In genomic region chr16:57528457-57528856, GRCm38 (mm10) we compare ENCODE assay signal across 19 mouse cellular contexts.
DNase-seq lines count a peak whose midpoint lies in the region; ATAC-seq and TF ChIP-seq lines count a peak whose summit lies in the region.
"Had no signal": no experiment of that assay in that cellular context is flagged by ENCODE, and none has a peak within 500 bp of the region (broad histone marks: within the 10 kb centered on the region; RNA-seq: fewer than 3 reads in every experiment).

No protein-coding gene starts in this region.

- WGBS in heart, embryonic 10.5 days, result 75% methylated on average over 4 of the region's 4 CpGs
- 51% methylated on average over 4 of the region's 4 CpGs for WGBS in lung, postnatal 0 days

- H3K9ac ChIP-seq in lung, postnatal 0 days (replicated peaks; ENCODE audit: low read depth), result no peak overlapping the region
- H3K9ac ChIP-seq: limb, embryonic 12.5 days; liver, embryonic 15.5 days; midbrain, embryonic 12.5 days had no signal

- H3K9me3 ChIP-seq in heart, embryonic 10.5 days, result no peaks in the 10 kb centered on the region
- no peaks in the 10 kb centered on the region for H3K9me3 ChIP-seq in lung, postnatal 0 days (ENCODE audit: low read length)
- H3K9me3 ChIP-seq: embryonic facial prominence, embryonic 10.5 days; limb, embryonic 12.5 days; liver, embryonic 15.5 days; midbrain, embryonic 12.5 days had no signal

- ATAC-seq in lung, postnatal 0 days, result no peak
- 0 out of 4 replicates have a peak, but pooled peaks have one; percentile 17 to 37 for ATAC-seq in hematopoietic stem cell, adult 5-6 weeks (replicated peaks in 1 of 2; ENCODE audit: insufficient read depth in 1 of 2, low FRiP score in 2 of 2, low TSS enrichment in 1 of 2, low read depth in 1 of 2, poor library complexity in 2 of 2, severe bottlenecking in 2 of 2)

- no peak for TF ChIP-seq CTCF in lung, postnatal 0 days (IDR thresholded peaks at IDR 0.05)

- no peak for DNase-seq in heart, embryonic 10.5 days (ENCODE audit: low spot score)
- no peak for DNase-seq in heart, postnatal 14 days
- peak; percentile 52 for DNase-seq in lung, postnatal 0 days (ENCODE audit: low spot score)
- DNase-seq in lung, postnatal 10 days, result no peak
- DNase-seq in layer of hippocampus, adult 9-11 months, result no peak
- no peak for DNase-seq in adrenal gland, postnatal 36 days
- no peak for DNase-seq in spleen, postnatal 36 days (ENCODE audit: low spot score in 2 of 2)
- DNase-seq: cerebellum, adult 11 months; cerebellum, postnatal 36 days; heart, adult 18-20 months; kidney, adult 9 months; kidney, postnatal 36 days had no signal

- H3K4me2 ChIP-seq in lung, postnatal 0 days (replicated peaks; ENCODE audit: low read depth, low read length), result no peak overlapping the region
- H3K4me2 ChIP-seq: limb, embryonic 12.5 days; liver, embryonic 15.5 days; midbrain, embryonic 12.5 days had no signal

- H3K4me1 ChIP-seq in heart, embryonic 10.5 days, result peaks cover 21% of the 10 kb centered on the region
- H3K4me1 ChIP-seq in lung, postnatal 0 days (ENCODE audit: insufficient read depth, low read depth, low read length), result peaks cover 4% of the 10 kb centered on the region; the same call in 1 of the 2 replicates
- H3K4me1 ChIP-seq: liver, embryonic 15.5 days; midbrain, embryonic 12.5 days had no signal

- peak overlapping the region; percentile 22; the same call in 1 of the 2 replicates for H3K27ac ChIP-seq in heart, embryonic 10.5 days
- no peak overlapping the region for H3K27ac ChIP-seq in lung, postnatal 0 days (ENCODE audit: low read length)
- H3K27ac ChIP-seq: embryonic facial prominence, embryonic 10.5 days; limb, embryonic 12.5 days; liver, embryonic 15.5 days; macrophage; midbrain, embryonic 12.5 days had no signal

- no peak overlapping the region for H3K4me3 ChIP-seq in heart, embryonic 10.5 days
- H3K4me3 ChIP-seq in lung, postnatal 0 days (ENCODE audit: low read depth, low read length), result no peak overlapping the region
- H3K4me3 ChIP-seq: embryonic facial prominence, embryonic 10.5 days; erythroblast, embryonic 14.5 days; limb, embryonic 12.5 days; liver, embryonic 15.5 days; midbrain, embryonic 12.5 days had no signal

- H3K27me3 ChIP-seq in heart, embryonic 10.5 days (ENCODE audit: insufficient read depth, poor library complexity, severe bottlenecking), result no peaks in the 10 kb centered on the region
- H3K27me3 ChIP-seq in lung, postnatal 0 days (replicated peaks; ENCODE audit: insufficient read depth, low read length), result no peaks in the 10 kb centered on the region
- H3K27me3 ChIP-seq: limb, embryonic 12.5 days; liver, embryonic 15.5 days; midbrain, embryonic 12.5 days had no signal

- intact Hi-C loops in heart, postnatal 14 days (cut with DNase I), result no loop called here

- no peaks in the 10 kb centered on the region for H3K36me3 ChIP-seq in heart, embryonic 10.5 days
- no peaks in the 10 kb centered on the region for H3K36me3 ChIP-seq in lung, postnatal 0 days (ENCODE audit: insufficient read depth, low read length)
- H3K36me3 ChIP-seq: embryonic facial prominence, embryonic 10.5 days; limb, embryonic 12.5 days; liver, embryonic 15.5 days; midbrain, embryonic 12.5 days had no signal

- TF ChIP-seq EP300 in lung, postnatal 0 days (IDR thresholded peaks at IDR 0.05), result no peak
